Mouse (Mus musculus) limb, embryonic 14.5 days (tissue): ENCODE results near the gene Gm49450. TPM values are rescaled to one million over a fixed set of nuclear protein-coding genes. Genes with fewer than 3 reads are reported as not detected.
A peak's percentile ranks its signal among the peaks of the same experiment; 100 is the strongest.

Experiments used
- ATAC-seq: fragments of 200-750 bp; cut with Nextera tagmentation; 2 replicates; pipeline ENCODE4 v1.8.0; 2017; ENCODE audit warnings: low read depth, moderate number of reproducible peaks, moderate TSS enrichment; ENCODE audit not compliant: low FRiP score
- DNase-seq: peaks from one replicate; pipeline ENCODE4 v3.0.0-alpha.2; 2015; ENCODE audit warnings: low spot score
- H3K27ac ChIP-seq: fragments of 300-500 bp; sonication (generic); replicated peaks from 2 replicates; pipeline ENCODE4 v1.5.1; 2014; ENCODE audit warnings: low read depth, mild to moderate bottlenecking, low read length, moderate library complexity, mixed read lengths
- H3K27me3 ChIP-seq: fragments of 300-500 bp; sonication (generic); 2 replicates; pipeline ENCODE4 v1.6.1; 2014; ENCODE audit warnings: low read length, mixed read lengths; ENCODE audit not compliant: control insufficient read depth, insufficient read depth
- H3K36me3 ChIP-seq: fragments of 300-500 bp; sonication (generic); 2 replicates; pipeline ENCODE4 v1.6.1; 2014; ENCODE audit warnings: mild to moderate bottlenecking, low read length, moderate library complexity, mixed read lengths; ENCODE audit not compliant: control insufficient read depth, insufficient read depth
- H3K4me1 ChIP-seq: fragments of 300-500 bp; sonication (generic); 2 replicates; pipeline ENCODE4 v1.6.1; 2014; ENCODE audit warnings: antibody characterized with exemption, low read length, mixed read lengths; ENCODE audit not compliant: control insufficient read depth, insufficient read depth
- H3K4me2 ChIP-seq: fragments of 300-500 bp; sonication (generic); replicated peaks from 2 replicates; pipeline ENCODE4 v1.6.1; 2014; ENCODE audit warnings: low read depth, mild to moderate bottlenecking, low read length, moderate library complexity; ENCODE audit not compliant: severe bottlenecking
- H3K4me3 ChIP-seq: fragments of 300-500 bp; sonication (generic); replicated peaks from 2 replicates; pipeline ENCODE4 v1.5.1; 2014; ENCODE audit warnings: low read length
- H3K9ac ChIP-seq: fragments of 300-500 bp; sonication (generic); 2 replicates; pipeline ENCODE4 v1.6.1; 2014; ENCODE audit warnings: mild to moderate bottlenecking, low read depth, low read length, moderate library complexity; ENCODE audit not compliant: severe bottlenecking
- H3K9me3 ChIP-seq: fragments of 300-500 bp; sonication (generic); 2 replicates; pipeline ENCODE4 v1.6.1; 2016; ENCODE audit warnings: low read length; ENCODE audit not compliant: control insufficient read depth
- POLR2A ChIP-seq: fragments of 200-500 bp; IDR thresholded peaks from 2 replicates; pipeline ENCODE4 v1.8.0; 2012; ENCODE audit warnings: inconsistent platforms, mild to moderate bottlenecking, moderate library complexity, borderline replicate concordance; ENCODE audit not compliant: insufficient read depth, insufficient read length; ENCODE audit errors: extremely low read depth
- WGBS: fragments of 180-500 bp; shearing (Covaris S2); extraction: QIAGEN DNeasy Blood & Tissue Kit; methylation state at CpG from one replicate; pipeline ENCODE4 v1.1.7; 2014; 5-methylcytosine and 5-hydroxymethylcytosine counted together
- polyA plus RNA-seq, 2 experiments: library from polyadenylated mRNA; depleted of rRNA in 1 of 2; stranded (reverse) in 1 of 2; unstranded in 1 of 2; fragments of >200 nt; fragmentation: Nextera tagmentation in 1 of 2; extraction: Ambion mirVana in 1 of 2; gene quantifications; 2 replicates each; pipeline versions ENCODE4 v1.2.1 to v1.2.3; 2012 to 2014

Gene Gm49450
- polyA plus RNA-seq (2012; rRNA removed) (15.1 and 159 TPM in 2 replicates), polyA plus RNA-seq (2014; fragmentation: Nextera tagmentation; extraction: Ambion mirVana) (not detected in 2 replicates)

DNA sequence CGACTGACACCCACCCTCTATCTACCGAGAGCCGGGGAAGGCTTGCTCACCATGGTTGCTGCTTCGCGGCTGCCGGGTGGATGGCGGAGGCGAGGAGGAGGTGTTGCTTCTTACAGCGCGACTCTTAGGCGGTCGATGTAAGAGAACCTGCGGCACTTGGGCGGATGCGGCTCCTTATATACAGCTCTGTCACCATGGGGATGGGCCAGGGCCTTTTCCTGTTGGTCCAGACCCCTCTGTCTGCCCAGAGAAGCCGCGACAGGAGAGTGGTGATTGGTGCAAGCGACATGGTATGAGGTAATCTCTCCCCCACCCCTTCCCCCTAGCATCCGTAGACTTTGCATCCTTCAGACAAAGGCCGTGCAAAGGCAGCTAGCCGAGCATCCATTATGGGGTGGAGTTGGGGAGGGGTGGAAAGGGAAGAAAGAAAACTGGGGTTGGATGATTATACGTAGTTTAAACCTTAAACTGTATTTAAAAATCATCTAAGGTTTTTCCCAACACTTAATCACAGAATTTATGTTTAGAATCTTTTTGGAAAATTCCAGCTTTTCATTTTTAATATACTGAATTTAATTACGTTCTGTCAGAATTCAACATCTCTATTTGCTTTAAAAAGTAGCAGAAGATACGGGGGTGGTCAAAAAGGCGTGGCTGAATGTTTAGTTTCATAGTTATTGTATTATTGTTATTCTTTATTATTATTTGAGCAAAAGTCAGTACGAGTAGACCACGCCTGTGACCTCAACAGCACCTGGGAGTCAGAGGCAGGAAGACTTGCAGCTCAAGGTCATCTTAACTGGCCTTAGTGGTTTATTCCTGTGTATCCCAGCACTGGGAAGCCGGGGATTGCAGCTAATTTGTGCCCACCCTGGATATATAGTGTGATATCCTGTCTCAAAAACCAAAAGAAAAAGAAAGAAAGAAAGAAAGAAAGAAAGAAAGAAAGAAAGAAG lies at the start of gene Gm49450, which contains the start of gene Tuba1a:
Gene Gm49450, minus strand, starts transcription at position 151 of the 956 bp plus-strand sequence.
Gene Tuba1a, minus strand, starts transcription at position 303 of the 956 bp plus-strand sequence.
- ATAC-seq = peak; percentile 97
- peak within 1 kb of the TSS; percentile 91 for H3K9ac ChIP-seq
- peaks cover 15% of the 10 kb centered on the region for H3K36me3 ChIP-seq
- H3K27me3 ChIP-seq = no peaks in the 10 kb centered on the region
- peak within 1 kb of the TSS; percentile 96 for H3K27ac ChIP-seq
- peak; percentile 98 for DNase-seq
- no peaks in the 10 kb centered on the region for H3K9me3 ChIP-seq
- peak within 1 kb of the TSS; percentile 72 for H3K4me3 ChIP-seq
- peak within 1 kb of the TSS; percentile 72 for H3K4me2 ChIP-seq
- peaks cover 12% of the 10 kb centered on the region for H3K4me1 ChIP-seq
- TF ChIP-seq POLR2A = peak; percentile 99
- 4% methylated on average over 28 of the region's 28 CpGs for WGBS

DNA sequence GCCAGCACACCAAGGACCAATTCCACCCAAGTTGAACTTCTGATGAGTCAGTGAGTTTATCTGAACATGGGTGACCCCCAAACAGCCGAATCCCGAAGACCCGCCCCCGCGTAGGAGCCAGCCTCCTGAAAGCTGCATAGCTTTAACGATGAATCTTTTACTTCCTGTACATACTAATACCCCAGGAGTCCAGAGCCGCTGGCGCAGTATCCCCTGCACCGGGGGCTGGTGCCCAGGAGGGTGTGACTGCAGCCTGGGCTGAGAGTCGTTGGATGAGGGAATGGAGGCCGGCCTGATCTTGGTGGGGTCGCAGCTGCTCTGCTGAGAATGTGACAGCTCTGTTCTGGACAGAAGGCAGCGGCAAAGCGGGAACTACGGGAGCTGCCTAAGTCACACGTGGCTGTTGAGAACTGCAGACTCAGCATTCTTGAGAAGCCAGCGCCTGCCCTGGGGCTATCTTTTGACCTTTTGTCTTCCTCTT lies 48.1 kb upstream of the Gm49450 start:
- Histone ChIP-seq H3K9me3 (no peaks in the 10 kb centered on the region), H3K4me1 (peaks cover 10% of the 10 kb centered on the region), H3K4me3 (peak overlapping the region; percentile 22), H3K27ac (peak overlapping the region; percentile 72), H3K27me3 (no peaks in the 10 kb centered on the region), H3K4me2 (peak overlapping the region; percentile 47), H3K9ac (peak overlapping the region; percentile 43; the same call in 1 of the 2 replicates), H3K36me3 (no peaks in the 10 kb centered on the region)
- WGBS = 17% methylated on average over 17 of the region's 17 CpGs
- ATAC-seq = peak; percentile 47; the same call in 1 of the 2 replicates
- peak; percentile 61 for DNase-seq
- no peak for TF ChIP-seq POLR2A

DNA sequence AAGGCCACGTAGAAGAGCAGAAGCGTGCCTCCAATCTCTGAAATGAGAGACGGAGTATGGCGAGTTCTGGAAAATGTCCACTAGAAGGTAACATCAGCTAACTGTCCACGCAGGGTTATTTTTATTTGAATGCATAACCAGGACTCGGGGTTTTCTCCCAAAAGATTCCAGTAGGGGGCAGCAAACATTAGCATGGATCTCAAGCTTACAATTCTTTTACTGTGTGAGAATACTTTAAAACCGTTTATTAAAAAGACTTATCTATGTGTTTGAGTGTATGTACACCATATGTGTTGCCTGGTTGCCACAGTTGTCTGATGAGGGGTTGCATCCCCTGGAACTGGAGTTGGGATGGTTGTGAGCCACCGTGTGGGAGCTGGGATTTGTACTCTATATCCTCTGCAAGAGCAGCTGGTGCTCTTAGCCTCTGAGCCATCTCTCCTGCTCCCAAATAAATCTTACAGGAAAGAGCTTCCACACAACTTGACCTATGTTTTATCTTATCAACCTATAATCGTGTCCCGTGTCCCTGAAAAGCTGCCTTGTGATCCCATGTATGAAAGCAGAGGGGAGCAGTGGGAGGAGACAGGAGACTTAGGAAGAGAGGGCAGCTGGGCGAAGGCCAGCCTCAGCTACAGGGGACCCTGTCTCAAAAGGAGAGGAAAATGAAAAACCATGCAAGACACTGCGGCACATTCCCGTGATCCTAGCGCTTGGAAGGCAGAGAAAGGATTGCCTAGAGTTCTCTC lies 47.4 kb upstream of the Gm49450 start:
- 44% methylated on average over 14 of the region's 14 CpGs for WGBS
- Histone ChIP-seq H3K4me3 (peak overlapping the region; percentile 22), H3K36me3 (no peaks in the 10 kb centered on the region), H3K4me1 (peaks cover 10% of the 10 kb centered on the region), H3K27ac (peak overlapping the region; percentile 72), H3K4me2 (peak overlapping the region; percentile 47; the same call in 1 of the 2 replicates), H3K9ac (no peak overlapping the region), H3K9me3 (no peaks in the 10 kb centered on the region), H3K27me3 (no peaks in the 10 kb centered on the region)
- ATAC-seq (no peak; the same call in 1 of the 2 replicates), DNase-seq (peak; percentile 84)
- TF ChIP-seq POLR2A = no peak

DNA sequence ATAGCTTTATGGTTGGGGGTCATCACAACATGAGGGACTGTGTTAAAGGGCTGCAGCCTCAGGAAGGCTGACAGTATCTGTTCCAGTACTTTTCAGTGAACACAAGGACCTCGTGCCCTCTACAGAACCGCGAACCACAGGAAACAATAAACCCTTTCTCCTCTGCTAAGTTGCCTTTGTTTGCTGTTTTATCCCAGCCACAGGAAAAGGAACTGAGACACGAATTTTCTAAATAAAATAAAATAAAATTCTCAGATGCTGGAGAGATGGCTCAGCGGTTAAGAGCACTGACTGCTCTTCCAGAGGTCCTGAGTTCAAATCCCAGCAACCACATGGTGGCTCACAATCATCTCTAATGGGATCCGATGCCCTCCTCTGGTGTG lies 45.4 kb upstream of the Gm49450 start:
- 63% methylated on average over 6 of the region's 6 CpGs for WGBS
- Histone ChIP-seq H3K9me3 (no peaks in the 10 kb centered on the region), H3K4me3 (no peak overlapping the region), H3K4me2 (no peak overlapping the region), H3K9ac (no peak overlapping the region), H3K27ac (no peak overlapping the region), H3K4me1 (peaks cover 10% of the 10 kb centered on the region), H3K36me3 (no peaks in the 10 kb centered on the region), H3K27me3 (no peaks in the 10 kb centered on the region)
- TF ChIP-seq POLR2A = no peak
- DNase-seq (no peak), ATAC-seq (no peak)
